Mouse (Mus musculus): Measurements from ENCODE around the gene Ndrg2.

DNA sequence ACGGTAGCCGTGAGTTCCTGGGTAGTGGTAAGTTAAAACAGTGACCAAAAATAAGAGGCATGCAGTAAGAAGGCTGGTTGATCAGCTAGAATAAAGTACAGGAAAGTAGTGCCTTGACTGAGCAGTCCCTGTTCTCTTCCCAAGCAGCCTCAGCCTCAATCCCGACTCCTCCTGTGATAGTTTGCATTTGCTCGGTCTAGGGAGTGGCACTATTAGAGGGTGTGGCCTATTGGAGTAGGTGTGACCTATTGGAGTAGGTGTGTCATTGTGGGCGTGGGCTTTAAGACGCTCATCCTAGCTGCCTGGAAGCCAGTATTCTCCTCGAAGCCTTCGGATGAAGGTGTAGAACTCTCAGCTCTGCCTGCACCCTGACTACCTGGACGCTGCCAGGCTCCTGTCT lies 25.0 kb upstream of the Ndrg2 start:
- no peak for TF ChIP-seq ZNF384 (IDR thresholded peaks at IDR 0.05; ENCODE audit: low read depth, low read length)
- TF ChIP-seq MAFK (IDR thresholded peaks at IDR 0.05; ENCODE audit: insufficient read depth, low read depth, low read length): no peak
